Mouse (Mus musculus) kidney, adult 8-10 months (tissue): ENCODE results near the gene Crocc.
A peak's percentile ranks its signal among the peaks of the same experiment; 100 is the strongest.

Experiments
- DNase-seq, 2 experiments: peaks; one replicate each; pipeline ENCODE4 v3.0.0; 2022

Crocc gene

DNA sequence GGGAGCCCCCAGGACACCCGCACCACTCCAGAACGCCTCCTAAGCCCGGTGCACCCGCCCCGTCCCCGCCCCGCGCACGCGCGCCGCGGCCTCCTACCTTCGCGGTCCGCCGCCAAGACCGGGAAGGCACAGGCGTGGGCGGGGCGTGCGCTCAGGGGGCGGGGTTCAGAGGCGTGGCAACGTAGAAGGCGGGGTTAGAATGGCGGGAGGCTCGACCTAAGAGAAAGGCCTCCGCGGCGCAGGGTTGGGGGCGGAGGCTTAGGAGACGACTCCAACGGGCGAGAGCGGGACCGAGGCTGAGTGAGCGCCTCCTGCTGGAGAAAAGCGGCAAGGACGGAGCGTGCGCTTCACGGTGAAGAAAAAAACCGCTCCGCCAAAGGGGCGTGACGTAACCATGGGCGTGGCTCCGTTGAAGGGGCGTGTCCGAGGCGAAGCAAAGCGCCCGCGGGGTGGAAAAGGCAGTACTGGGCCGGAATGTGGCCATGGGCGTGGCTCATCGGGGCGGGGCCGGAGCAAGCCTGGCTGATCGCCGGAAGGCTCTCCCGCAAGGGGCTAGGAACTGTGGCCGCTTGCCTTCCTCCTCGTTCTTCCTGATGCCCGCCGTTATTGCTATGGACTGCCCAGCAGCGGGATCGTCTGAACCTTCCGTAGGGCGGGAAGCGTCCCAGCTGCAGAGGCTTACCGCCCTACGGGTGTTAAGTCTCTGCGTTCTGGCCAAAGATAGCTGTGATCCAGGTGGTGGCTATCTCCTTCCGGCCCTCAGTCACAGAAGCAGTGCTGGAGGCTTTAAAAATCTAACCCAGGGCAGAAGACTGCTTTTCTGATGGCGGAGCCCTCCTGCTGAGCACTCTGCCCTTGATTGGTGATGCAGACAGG lies at the start of gene Crocc:
TSS of gene Crocc (minus strand) at position 125 of the 876 bp plus-strand sequence.
- peak; percentile 98 to 99 for DNase-seq

DNA sequence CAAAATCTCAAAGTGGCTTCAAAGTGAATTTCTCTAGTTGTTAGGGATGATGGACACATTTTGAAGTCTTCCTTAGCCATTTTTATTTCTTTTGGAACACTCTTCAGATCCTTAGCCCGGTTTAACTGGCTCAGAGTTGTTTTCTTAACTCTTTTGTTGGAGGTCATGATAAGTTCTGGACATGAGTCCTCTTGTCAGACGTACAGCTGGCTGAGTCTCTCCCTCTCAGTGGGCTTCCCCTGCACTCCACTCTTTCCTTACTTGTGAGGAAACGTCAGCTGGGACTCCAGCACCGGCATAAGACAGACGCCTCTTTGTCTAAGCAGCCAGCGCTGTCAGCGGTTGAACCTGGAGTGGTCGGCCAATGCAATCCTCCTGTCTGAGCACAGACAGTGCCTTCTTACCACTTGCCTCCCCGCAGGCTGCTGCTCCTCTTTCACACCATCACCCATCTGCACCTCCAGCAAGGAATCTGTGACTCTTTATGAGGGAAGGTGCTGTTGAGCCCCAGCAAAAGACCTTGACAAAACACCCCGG lies 47.9 kb upstream of the Crocc start:
- no peak for DNase-seq

DNA sequence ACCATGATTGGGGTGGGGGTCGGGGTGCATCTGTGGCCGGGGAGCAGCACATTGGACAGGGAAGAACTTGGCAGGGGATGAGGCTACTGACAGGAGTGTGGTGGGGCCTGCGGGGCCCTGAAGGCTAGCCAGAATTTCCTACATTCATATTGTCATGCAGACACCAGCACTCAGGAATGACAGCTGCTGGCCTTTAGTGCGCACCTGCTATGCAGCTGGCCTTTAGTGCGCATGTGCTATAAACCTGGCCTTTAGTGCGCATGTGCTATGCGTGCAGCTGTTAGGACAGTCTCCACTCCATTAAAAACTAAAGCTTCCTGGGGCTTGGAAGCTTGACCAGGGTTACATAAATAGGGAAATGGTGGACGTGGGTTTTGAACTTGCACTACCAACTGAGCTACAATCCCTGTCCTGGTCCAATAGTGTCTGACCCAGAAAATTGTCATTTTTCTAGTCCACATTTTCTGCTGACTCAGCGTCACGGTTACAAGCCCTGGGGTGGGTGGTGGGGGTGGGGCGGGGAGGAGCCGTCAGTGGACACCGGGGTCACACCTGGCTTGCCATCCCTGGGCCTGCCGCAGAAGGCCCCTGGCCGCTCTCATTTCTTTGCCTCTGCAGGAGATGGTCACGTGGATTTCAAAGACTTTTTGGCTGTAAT lies 46.3 kb upstream of the Crocc start:
- no peak for DNase-seq

DNA sequence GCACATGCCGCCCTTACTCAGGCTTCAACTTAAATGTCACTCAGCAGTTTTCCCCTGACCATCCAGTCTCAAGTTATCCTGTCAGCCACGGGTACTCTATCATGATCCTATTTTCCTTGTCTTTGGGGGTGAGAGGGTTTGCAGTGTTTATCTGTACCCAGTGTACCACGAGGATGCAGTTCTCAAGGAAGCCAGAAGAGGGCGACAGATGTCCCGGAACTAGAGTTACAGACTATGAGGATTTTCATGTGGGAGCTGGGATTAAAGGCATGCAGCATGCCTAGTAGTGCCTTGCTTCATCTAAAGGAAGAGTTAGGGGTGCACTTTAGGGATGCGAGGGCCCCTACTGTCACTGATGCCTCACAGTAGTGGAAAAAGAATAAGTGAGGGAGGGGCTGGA lies 41.5 kb upstream of the Crocc start:
- DNase-seq: peak in 1 of 2 experiments; percentile 59

DNA sequence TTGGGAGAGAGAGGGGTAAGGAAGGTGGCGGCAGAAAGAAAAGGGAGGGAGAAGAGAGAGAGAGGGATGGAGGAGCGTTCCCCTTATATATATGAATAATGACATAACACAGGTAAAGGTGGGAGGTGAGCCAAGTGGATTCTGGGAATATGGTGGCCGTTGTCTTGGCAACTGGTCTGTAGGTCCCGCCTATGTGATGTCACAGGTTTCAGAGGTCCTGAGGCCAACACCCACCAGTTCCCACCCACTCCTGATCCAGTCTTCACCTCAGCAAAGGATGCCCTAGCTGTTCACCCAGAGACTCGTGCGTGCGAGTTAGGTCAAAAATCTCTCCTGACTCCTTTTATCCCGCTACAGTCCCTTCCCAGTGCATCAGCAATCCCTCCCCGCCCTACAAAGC lies 40.9 kb upstream of the Crocc start:
- DNase-seq: no peak

DNA sequence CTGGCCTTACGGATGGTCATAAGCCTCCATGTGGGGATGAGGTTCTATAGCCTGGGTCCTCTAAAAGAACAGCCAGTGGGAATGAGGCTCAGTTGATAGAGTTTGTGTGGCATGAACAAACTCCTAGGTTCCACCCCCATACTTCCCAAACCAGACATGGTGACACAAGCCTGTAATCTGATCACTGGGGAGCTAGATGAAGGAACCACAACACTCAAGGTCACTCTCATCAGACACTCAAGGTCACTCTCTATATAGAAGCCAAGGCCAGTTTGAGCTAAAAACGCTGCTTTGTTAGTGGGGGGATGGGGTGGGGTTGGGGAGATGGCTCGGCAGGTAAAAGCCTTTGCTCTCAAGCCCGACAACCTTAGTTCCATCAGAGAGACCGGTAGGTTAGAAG lies 39.6 kb upstream of the Crocc start:
- no peak for DNase-seq

DNA sequence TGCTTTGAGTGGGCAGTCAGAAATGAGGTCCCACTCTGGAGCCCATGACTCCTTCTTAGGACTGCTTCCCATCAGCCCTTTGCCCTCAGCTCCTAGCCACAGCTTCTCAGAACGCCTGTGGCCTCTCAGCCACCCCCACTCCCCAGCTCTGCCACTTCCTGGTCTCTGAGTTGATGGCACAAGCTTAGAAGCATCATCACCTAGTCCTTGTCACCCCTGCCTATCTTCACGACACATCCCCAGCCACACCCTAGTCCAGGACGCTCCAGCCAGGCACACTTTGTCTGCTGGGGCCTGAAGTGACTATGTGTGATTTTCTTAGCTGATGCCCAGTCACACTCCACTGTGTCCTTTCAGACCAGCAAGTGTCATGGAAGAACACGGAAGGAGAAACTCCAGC lies 38.6 kb upstream of the Crocc start:
- no peak for DNase-seq

DNA sequence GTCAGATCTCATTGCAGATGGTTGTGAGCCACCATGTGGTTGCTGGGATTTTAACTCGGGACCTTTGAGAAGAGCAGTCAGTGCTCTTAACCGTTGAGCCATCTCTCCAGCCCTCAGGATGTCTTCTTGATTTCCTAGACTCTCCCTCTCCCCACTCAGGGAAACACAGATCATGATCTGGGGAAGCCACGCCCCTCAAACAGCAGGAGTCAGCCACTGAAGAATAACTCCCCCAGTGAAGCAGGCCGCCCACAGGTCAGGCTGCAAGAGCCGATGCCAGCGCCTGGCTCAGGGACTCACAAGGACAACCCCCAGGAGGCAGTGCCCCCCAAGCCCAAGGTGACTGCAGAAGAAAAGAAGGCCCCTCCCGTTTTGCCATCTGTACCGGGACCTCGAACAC lies 36.4 kb upstream of the Crocc start:
- DNase-seq: no peak

DNA sequence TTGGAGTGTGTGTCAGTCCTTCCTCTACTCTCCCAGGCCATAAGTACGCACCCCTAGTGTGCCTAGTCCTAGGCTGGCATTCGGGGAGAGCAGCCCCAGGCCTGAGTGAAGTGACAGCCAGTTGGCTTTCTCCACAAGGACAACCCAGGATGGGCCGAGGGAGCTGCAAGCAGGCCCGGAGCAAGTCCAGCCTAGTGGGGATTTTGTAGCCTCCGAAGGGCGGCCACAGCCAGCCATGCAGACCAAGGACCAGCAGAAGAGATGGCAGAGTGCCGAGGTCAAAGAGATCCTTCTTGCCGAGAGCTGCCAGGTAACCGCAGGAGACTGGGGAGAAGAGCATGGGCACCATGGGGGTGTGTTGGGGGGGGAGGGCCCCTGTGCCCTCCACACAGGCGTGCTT lies 34.7 kb upstream of the Crocc start:
- peak; percentile 32 to 33 for DNase-seq

DNA sequence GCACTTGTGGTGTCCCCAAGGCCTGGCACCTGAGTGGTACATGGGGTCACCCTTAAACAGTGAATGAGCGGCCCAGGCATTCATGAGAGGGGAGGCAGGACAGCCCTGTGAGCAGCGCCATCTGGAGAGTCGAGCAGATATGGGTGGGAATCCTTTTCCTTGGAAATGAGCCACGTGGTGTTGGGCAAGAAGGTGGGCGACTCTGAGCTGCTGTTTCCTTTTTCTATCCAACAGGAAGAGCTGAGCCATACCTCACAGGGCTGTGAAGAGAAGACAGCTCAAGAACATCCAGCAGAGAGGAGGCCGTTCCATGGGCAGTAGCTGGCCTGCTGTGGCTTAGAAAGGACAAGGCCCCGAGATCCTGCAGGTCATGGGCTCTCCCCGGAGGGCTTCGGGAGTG lies 28.4 kb upstream of the Crocc start:
- no peak for DNase-seq

DNA sequence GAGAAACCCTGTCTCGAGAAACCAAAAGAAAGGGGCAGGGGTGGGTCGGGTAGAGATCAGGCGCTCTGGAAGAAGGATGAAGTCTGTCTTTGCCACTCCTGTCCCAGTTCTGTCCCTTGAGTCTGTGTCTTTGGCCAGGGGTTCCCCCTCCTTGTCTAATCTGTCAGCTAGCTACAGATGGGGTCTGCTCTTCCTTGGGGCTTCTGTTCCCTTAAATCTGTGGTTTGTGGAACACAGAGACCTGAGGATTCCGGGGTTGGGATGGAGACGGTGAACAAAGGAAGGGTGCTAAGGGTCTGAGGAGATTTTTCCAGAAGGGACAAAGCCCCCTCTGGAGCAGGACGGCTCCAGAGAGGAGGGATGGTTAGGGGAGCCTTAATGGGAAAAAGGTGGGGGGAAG lies 27.7 kb upstream of the Crocc start, which contains the start of gene Spata21:
TSS of gene Spata21 (plus strand) at position 301 of the 400 bp plus-strand sequence.
- no peak for DNase-seq

DNA sequence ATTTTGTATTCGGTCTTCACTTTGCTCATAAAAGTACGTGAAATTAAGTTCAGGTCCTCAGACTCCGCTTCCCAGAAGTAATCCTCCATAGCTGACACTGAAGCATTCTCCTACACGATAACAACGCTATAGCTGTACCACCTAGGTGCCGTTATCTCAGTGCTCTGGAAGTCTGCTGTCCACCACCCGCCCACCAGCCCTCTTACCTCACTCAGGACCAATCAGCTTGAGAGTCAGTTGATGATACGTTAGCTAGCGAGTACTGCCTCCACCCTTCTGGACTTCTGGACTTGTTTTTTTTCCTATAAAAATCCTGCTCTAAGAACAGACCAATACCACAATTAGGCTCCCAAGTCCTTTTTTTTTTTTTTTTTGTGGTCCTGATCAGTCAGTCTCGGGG lies 26.5 kb upstream of the Crocc start:
- DNase-seq: no peak

DNA sequence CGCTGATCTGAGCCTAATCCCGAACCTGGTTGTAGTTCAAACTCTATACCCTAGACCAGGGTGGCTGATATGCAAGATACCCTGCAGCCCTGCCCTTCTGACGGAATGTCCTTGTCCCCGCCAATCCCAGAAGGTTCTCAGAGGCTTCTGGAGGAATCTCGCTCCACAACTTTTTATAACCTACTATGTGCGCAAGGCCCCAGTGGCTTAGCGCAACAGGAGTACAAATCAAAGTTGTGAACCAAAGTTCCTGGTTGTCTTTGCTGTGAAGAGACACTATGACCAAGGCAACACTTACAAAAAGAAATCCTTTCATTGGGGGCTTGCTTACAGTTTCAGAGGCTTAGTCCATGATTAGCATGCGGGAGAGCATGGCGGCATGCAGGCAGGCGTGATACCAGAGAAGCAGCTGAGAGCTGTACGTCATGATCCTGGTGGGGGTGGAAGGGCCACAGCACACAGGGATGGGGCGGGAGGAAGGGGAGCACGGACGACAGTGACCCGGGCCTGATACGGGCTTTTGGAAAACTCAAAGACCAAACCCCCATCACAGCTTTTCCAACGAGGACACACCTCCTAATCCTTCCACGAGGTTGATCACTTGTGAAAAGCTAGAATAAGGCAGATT lies 18.3 kb upstream of the Crocc start:
- DNase-seq: no peak

DNA sequence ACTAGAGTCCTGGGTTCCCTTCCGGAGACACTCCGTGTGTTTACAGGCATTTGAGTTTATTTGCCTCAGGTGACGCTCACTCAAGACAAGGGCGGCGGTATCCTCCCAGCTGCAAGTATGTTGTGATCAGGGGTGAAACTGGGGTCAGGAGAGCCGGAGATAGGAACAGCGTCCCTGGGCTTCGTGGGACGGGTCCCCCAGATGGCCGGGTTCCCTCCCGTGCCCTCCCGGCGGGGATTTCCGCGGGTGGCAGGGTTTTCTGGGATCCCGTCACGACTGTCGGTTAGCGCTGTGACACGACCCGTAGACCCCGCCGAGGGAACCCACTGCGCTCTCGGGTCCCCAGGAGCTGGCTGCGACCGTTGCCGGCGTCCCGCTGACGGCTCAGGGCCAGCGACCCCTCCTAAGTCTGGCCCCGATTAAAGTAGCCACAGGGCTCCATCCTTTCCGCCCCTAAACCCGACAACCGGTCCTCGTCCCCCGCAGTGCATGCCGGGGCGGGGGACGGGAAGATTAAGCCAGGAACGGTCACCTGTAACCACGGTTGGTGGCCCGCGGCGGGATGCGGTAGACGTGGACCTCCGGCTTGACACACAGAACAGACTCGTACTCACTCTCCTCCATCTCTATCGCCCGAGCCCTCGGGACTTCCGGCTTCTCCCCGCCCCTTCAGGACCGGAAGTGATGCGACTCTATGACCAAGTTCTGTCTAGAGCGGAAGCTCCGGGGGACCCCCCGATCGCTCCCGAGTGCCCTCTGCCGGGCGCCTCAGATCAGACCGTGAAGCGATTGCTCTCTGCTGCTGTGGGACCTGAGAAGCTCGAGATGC lies 17.5 kb upstream of the Crocc start, which contains the start of gene Necap2:
TSS of gene Necap2 (minus strand) at position 677 of the 829 bp plus-strand sequence.
- peak; percentile 93 to 95 for DNase-seq

DNA sequence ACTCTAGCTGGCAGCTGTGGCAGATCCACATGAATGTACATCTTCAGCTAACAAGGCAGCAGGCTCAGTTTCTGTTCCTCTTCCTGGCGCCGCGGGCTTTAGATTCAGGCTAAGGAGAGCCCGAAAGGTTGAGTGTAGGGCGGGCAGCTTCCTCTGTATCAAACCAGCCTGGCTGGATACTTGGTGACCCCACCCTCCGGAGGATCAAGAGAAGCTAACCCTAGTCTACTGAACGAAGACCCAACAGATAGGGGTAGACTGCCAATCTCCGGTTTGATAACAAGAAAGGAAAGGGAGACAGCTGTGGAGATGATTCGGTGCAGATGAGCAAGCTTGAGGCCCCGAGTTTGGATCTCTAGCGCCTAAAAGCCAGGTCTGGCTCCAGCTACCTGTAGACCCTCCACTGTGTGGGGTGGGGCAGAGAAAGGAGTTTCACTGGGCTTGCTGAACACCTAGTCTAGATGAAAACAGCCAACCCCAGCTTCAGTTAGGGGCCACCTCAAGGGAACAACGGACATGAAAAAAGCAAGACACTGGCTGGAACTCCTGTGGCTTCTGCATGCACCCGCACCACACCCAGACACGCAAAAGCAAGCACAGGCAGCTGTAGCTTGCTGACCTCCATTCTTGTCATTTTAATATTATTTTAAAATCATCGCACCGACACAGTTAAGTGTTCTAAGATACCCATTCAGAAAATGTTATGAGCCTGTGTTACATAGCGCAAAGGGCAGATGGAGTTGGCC lies 16.6 kb upstream of the Crocc start:
- no peak for DNase-seq

DNA sequence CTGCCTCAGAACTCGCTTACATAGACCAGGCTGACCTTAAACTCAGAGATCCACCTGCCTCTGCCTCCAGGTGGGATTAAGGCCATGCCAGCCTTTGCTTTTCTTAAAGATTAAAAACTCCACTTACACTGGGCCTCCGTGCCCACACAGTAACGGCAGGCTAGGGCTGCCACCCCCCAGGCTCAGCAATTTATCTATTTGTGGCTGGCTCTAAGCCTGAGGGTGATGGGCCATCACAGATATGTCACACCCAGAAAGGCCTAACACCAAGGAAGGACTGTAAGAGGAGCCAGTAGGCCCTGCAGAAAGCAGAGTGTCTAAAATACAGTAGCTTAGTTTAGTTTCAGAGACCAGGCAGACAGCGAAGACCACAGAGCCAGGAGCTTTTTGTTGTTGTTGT lies 13.8 kb upstream of the Crocc start:
- DNase-seq: no peak

DNA sequence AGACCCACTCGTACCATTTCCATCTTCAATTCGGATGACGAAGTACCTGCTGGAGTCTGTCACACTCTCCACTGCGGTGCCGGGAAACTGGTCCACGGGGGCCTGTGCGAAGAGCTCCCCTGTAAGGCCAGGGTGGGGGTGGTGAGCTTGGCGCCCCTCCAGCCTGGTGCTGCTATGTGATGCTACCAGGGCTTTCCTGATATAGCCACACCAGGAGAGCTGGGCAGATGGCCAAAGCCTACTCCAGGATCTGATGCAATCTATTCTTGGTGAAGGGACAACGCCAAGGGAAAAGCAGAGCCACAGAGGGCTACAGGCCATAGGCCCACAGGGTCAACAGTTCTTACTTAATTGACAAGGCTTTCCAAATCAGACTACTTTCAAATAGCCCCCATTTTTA lies 13.3 kb upstream of the Crocc start:
- DNase-seq: no peak

DNA sequence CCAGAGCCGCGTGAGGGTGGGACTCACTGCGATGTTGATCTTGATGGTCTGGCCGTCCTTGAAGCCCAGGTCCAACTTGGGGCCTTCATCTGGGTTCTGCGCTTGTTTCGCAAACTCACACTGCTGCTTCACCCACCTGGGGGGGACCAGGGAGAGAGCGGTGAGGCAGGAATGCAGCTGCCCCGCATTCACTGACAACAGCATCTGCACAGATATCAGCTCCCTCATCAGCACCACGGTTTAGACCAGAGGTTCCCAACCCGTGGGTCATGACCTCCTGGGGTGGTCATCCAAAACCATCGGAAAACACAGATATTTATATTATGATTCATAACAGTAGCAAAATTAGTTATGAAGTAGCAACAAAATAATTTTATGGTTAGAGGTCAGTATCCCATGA lies 12.2 kb upstream of the Crocc start:
- DNase-seq: no peak

DNA sequence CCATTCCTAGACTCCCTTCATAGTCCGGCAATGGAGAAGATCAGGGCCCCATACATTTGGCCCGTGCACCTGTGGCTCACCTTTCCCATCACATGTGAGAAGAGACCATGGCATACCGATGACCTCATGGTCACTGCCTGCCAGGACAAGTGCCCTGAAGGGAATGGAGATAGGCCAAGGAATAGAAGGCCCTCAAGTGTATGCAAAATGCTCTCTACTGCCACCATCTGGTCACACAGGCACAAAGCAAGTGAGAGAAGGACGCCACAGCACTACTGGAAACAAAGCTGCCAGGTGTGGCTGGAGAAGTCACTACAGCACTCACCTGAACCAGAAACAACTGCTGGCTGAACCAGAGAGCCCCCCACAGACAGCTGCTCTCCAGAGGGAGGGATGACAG lies 9.4 kb upstream of the Crocc start:
- DNase-seq: peak; percentile 66

DNA sequence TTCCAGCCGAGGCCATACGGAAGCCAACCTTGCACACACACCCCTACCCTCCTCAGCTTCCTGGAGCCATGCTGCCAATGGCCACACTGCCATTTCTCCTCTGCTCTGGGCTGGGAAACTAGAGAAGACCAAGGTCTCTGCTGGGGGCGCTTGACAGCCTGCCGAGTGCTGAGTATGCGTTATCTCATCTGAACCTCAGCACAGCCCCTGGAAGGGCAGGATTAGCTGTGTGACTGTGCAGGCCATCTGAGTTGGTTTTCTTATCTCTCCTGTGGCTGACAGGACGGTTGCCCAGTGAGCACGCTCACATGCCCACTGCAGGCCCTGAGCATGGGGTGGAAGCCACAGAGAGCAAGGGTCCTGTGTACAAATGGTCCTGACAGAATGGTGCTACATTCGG lies 8.3 kb upstream of the Crocc start:
- no peak for DNase-seq

DNA sequence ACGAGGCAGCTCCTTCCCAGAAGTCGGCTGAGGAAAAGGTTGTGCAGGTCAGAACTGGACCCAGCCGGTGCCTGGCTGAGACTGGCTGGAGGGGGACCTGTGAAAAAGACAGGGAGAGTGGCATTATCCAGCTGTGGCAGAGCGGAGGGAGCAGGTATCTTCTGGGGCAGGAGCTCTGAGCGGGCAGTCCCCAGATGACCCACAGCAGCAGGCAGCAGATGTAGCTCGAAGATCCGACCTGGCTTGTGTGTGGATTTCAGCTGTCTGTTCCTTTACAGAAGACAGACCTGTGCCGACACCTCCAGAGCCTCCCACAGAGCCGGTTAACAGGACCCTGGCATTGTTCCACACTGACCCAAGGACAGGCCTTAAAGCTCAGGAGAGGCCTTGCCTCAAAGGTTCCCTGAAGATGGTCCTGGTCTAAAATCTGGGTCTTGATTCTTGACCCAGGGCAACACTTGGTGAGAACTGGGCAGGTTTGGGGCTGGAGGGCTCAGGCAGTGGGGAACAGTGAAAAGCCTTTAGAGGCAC lies 7.2 kb upstream of the Crocc start:
- peak in 1 of 2 experiments; percentile 42 for DNase-seq
